ENCODE assay signal across 19 mouse cellular contexts in the genomic region with DNA sequence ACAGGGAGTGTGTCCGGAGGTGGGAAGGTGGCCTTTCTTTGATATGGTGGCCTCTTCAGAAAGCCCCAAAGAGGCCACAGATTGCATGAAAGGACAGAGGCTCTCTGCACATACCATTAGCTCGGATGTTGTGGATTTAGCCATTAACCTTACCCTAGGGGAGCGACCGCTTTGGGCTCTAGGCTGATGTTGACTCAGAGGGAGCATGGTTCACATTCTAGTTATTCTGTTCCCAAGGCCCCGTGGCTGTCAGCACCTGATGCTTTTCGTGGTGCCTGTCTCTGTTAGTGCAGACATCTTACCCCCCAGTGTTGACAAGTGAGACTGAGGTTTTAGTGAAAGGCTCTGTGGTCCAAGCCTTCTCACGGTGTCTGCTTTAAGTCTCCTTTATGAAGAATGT.
A peak's percentile ranks its signal among the peaks of the same experiment; 100 is the strongest.
DNase-seq lines count a peak whose midpoint lies in the region; ATAC-seq and TF ChIP-seq lines count a peak whose summit lies in the region.
"Had no signal": no experiment of that assay in that cellular context is flagged by ENCODE, and none has a peak within 500 bp of the region (broad histone marks: within the 10 kb centered on the region; RNA-seq: fewer than 3 reads in every experiment).

No protein-coding gene starts in this region.

- H3K27me3 ChIP-seq in heart, embryonic 13.5 days (replicated peaks) = peaks cover 31% of the 10 kb centered on the region
- H3K27me3 ChIP-seq in kidney, postnatal 0 days (ENCODE audit: insufficient read depth, low read length) = no peaks in the 10 kb centered on the region
- no peaks in the 10 kb centered on the region for H3K27me3 ChIP-seq in liver, embryonic 13.5 days
- H3K27me3 ChIP-seq: limb, embryonic 12.5 days had no signal

- TF ChIP-seq CTCF in kidney, postnatal 0 days (IDR thresholded peaks at IDR 0.05; ENCODE audit: low read depth) = no peak

- H3K36me3 ChIP-seq in heart, embryonic 13.5 days = no peaks in the 10 kb centered on the region
- no peaks in the 10 kb centered on the region for H3K36me3 ChIP-seq in kidney, postnatal 0 days (ENCODE audit: insufficient read depth, low read length)
- H3K36me3 ChIP-seq in liver, embryonic 13.5 days = no peaks in the 10 kb centered on the region
- H3K36me3 ChIP-seq: limb, embryonic 12.5 days had no signal

- WGBS in heart, embryonic 13.5 days = 27% methylated on average over 7 of the region's 7 CpGs
- WGBS in kidney, postnatal 0 days = 37% methylated on average over 7 of the region's 7 CpGs
- 49% methylated on average over 7 of the region's 7 CpGs for WGBS in liver, embryonic 13.5 days (ENCODE audit: insufficient replicate concordance)

- no peak for ATAC-seq in heart, embryonic 13.5 days (ENCODE audit: extremely low read depth, insufficient number of reproducible peaks, low FRiP score, low TSS enrichment)
- ATAC-seq in kidney, postnatal 0 days (replicated peaks; ENCODE audit: low FRiP score, low read depth) = no peak
- ATAC-seq in liver, embryonic 13.5 days (ENCODE audit: low read depth) = peak; percentile 70
- ATAC-seq: forebrain, embryonic 13.5 days; hindbrain, postnatal 0 days; midbrain, embryonic 16.5 days had no signal

- peak overlapping the region; percentile 24 for H3K27ac ChIP-seq in heart, embryonic 13.5 days (replicated peaks)
- H3K27ac ChIP-seq in kidney, postnatal 0 days = 0 out of 2 replicates have a peak overlapping the region, but pooled peaks have one; percentile 2
- peak overlapping the region; percentile 63 for H3K27ac ChIP-seq in liver, embryonic 13.5 days
- H3K27ac ChIP-seq: forebrain, embryonic 13.5 days; hindbrain, postnatal 0 days; layer of hippocampus, adult 2 months; limb, embryonic 12.5 days had no signal

- intact Hi-C loops in heart, postnatal 10 days (cut with DNase I) = no loop called here
- intact Hi-C loops in left cerebral cortex, postnatal 14 days (cut with DNase I) = no loop called here

- peak overlapping the region; percentile 44 for H3K4me2 ChIP-seq in heart, embryonic 13.5 days
- no peak overlapping the region for H3K4me2 ChIP-seq in kidney, postnatal 0 days (ENCODE audit: low read length)
- no peak overlapping the region for H3K4me2 ChIP-seq in liver, embryonic 13.5 days
- H3K4me2 ChIP-seq: forebrain, embryonic 13.5 days; limb, embryonic 12.5 days had no signal

- DNase-seq in heart, postnatal 10 days = no peak
- DNase-seq in kidney, postnatal 0 days (ENCODE audit: low spot score) = no peak
- DNase-seq in kidney, adult 8-10 months = no peak
- DNase-seq in embryo, embryonic 10.5 days (ENCODE audit: low spot score) = peak; percentile 32
- DNase-seq in liver, embryonic 13.5 days = no peak
- DNase-seq in spleen, postnatal 36 days (ENCODE audit: low spot score in 2 of 2) = no peak
- DNase-seq in left cerebral cortex, postnatal 14 days (ENCODE audit: low spot score in 2 of 2) = no peak
- DNase-seq: adrenal gland, postnatal 25 days; cerebellum, adult 18-20 months; gastrocnemius, postnatal 14 days; kidney, adult 2 months; retina, postnatal 1 day; right cerebral cortex, postnatal 4 days had no signal

- no peaks in the 10 kb centered on the region for H3K9me3 ChIP-seq in heart, embryonic 13.5 days
- H3K9me3 ChIP-seq in kidney, postnatal 0 days (replicated peaks; ENCODE audit: low read length) = no peaks in the 10 kb centered on the region
- no peaks in the 10 kb centered on the region for H3K9me3 ChIP-seq in liver, embryonic 13.5 days (replicated peaks)
- H3K9me3 ChIP-seq: forebrain, embryonic 13.5 days; limb, embryonic 12.5 days had no signal

- H3K4me1 ChIP-seq in heart, embryonic 13.5 days = peaks cover 82% of the 10 kb centered on the region
- H3K4me1 ChIP-seq in kidney, postnatal 0 days (replicated peaks; ENCODE audit: insufficient read depth, low read length) = peaks cover 3% of the 10 kb centered on the region
- H3K4me1 ChIP-seq in liver, embryonic 13.5 days (replicated peaks) = peaks cover 14% of the 10 kb centered on the region; the same call in 1 of the 2 replicates

- no peak overlapping the region for H3K9ac ChIP-seq in heart, embryonic 13.5 days
- no peak overlapping the region for H3K9ac ChIP-seq in kidney, postnatal 0 days (ENCODE audit: low read depth, low read length)
- no peak overlapping the region for H3K9ac ChIP-seq in liver, embryonic 13.5 days
- H3K9ac ChIP-seq: forebrain, embryonic 13.5 days; limb, embryonic 12.5 days had no signal

- H3K4me3 ChIP-seq in heart, embryonic 13.5 days = no peak overlapping the region
- no peak overlapping the region for H3K4me3 ChIP-seq in kidney, postnatal 0 days (replicated peaks; ENCODE audit: low read depth, low read length)
- H3K4me3 ChIP-seq in liver, embryonic 13.5 days (replicated peaks) = no peak overlapping the region
- H3K4me3 ChIP-seq: forebrain, embryonic 13.5 days; layer of hippocampus, adult 2 months; limb, embryonic 12.5 days had no signal

Comparison
In these comparisons a context has a peak if more than half of its experiments do, and no peak if none do; other contexts are left out.
1. H3K27ac ChIP-seq: peak in every context shown above with its lines; median percentile 63 in liver, embryonic 13.5 days; 24 in heart, embryonic 13.5 days; 2 in kidney, postnatal 0 days.